Mouse (Mus musculus) heart, embryonic 15.5 days (tissue): ENCODE results near the gene Car9. TPM values are rescaled to one million over a fixed set of nuclear protein-coding genes. Genes with fewer than 3 reads are reported as not detected.

Experiments used
- polyA plus RNA-seq: library from polyadenylated mRNA; unstranded; fragments of >200 nt; fragmentation: Nextera tagmentation; extraction: Ambion mirVana; gene quantifications from 2 replicates; pipeline ENCODE4 v1.2.1, GENCODE M21; 2015

Gene Car9
- polyA plus RNA-seq, 1 experiment from 2014 or later: 2.4 TPM

Other genes starting within 250 kb of the Car9 start
- gene Atp8b5, start 239.8 kb upstream of the Car9 start, polyA plus RNA-seq: 0.19 and 0.25 TPM in 2 replicates
- 14.7 and 17.2 TPM in 2 replicates for gene Rusc2, start 125.0 kb upstream of the Car9 start, polyA plus RNA-seq
- 0.16 and 0.18 TPM in 2 replicates for gene Fam166b, start 77.8 kb upstream of the Car9 start, polyA plus RNA-seq
- gene Tesk1, start 65.0 kb upstream of the Car9 start, polyA plus RNA-seq: 3.1 and 5.8 TPM in 2 replicates
- 2.1 and 5.2 TPM in 2 replicates for gene Cd72, start 52.3 kb upstream of the Car9 start, polyA plus RNA-seq
- 0.10 and 1.4 TPM in 2 replicates for gene Sit1, start 23.2 kb upstream of the Car9 start, polyA plus RNA-seq
- 71.4 and 74.5 TPM in 2 replicates for gene Ccdc107, start 14.1 kb upstream of the Car9 start, polyA plus RNA-seq
- gene Arhgef39, start 7.3 kb upstream of the Car9 start, polyA plus RNA-seq: 34.4 and 35.9 TPM in 2 replicates
- 159 and 177 TPM in 2 replicates for gene Tpm2, start 16.8 kb downstream of the Car9 start, polyA plus RNA-seq
- 53.1 and 61.3 TPM in 2 replicates for gene Creb3, start 55.4 kb downstream of the Car9 start, polyA plus RNA-seq
- 76.3 and 77.6 TPM in 2 replicates for gene Tln1, start 55.7 kb downstream of the Car9 start, polyA plus RNA-seq
- 14.6 and 22.0 TPM in 2 replicates for gene Rgp1, start 71.7 kb downstream of the Car9 start, polyA plus RNA-seq
- gene Gba2, start 71.9 kb downstream of the Car9 start, polyA plus RNA-seq: 17.5 and 22.2 TPM in 2 replicates
- 0.20 and 1.5 TPM in 2 replicates for gene Msmp, start 77.5 kb downstream of the Car9 start, polyA plus RNA-seq
- gene Npr2, start 125.0 kb downstream of the Car9 start, polyA plus RNA-seq: 6.7 and 10.8 TPM in 2 replicates
- 0.30 and 0.77 TPM in 2 replicates for gene Spag8, start 146.6 kb downstream of the Car9 start, polyA plus RNA-seq
- gene Hint2, start 149.5 kb downstream of the Car9 start, polyA plus RNA-seq: 150 and 188 TPM in 2 replicates
- 3.8 and 4.6 TPM in 2 replicates for gene Tmem8b, start 162.0 kb downstream of the Car9 start, polyA plus RNA-seq
- 1.6 and 4.0 TPM in 2 replicates for gene Fam221b, start 162.2 kb downstream of the Car9 start, polyA plus RNA-seq
- gene Olfr70, start 193.8 kb downstream of the Car9 start, polyA plus RNA-seq: not detected in 2 replicates
- not detected in 2 replicates for gene Olfr71, start 203.3 kb downstream of the Car9 start, polyA plus RNA-seq
- 1.1 and 1.5 TPM in 2 replicates for gene Hrct1, start 220.2 kb downstream of the Car9 start, polyA plus RNA-seq
- gene Spaar, start 223.1 kb downstream of the Car9 start, polyA plus RNA-seq: 0.31 and 0.42 TPM in 2 replicates